Mouse (Mus musculus) R1 (cell line): ENCODE data around the gene Taar5.

Experiments used
- DNase-seq: peaks from one replicate; pipeline ENCODE4 v3.0.0-alpha.2; 2018; ENCODE audit warnings: low read depth, low spot score

Taar5 gene

DNA sequence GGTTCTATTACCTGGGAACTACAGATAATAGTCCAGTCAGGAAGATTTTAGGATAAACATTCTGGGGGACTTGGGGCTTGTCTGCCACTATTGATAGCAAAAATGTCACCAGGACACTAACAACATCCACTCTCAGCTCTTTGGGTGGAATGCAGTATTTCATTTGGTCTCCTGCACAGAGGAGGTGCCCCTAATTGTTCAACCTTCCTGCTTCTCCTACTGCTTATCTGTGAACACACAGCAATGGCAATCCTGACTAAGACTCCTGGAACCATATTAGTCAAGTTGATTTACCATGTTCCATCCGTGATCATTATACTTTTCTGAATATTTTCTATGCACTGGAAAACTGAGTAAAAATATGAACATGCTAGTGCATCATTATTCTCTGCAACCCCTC is 37.6 kb downstream of the Taar5 start:
- DNase-seq, result no peak
